Mouse (Mus musculus) kidney, adult 9 months (tissue): ENCODE results near the gene Nfix.

ENCODE experiments used
- DNase-seq: peaks from one replicate; pipeline ENCODE4 v3.0.0; 2022

Gene Nfix

GRCm38 (mm10) chr8:84793791-84794485 is 6.2 kb downstream of the Nfix start:
- DNase-seq: no peak

- DNase-seq: no peak
Measured at GRCm38 (mm10) chr8:84793134-84793533, 7.0 kb downstream of the Nfix start.

GRCm38 (mm10) chr8:84792429-84792947 is 7.7 kb downstream of the Nfix start:
- no peak for DNase-seq

GRCm38 (mm10) chr8:84790537-84790936 is 9.6 kb downstream of the Nfix start:
- DNase-seq: no peak

GRCm38 (mm10) chr8:84789855-84790486 is 10.2 kb downstream of the Nfix start:
- no peak for DNase-seq

GRCm38 (mm10) chr8:84789345-84789744 is 10.8 kb downstream of the Nfix start:
- DNase-seq: no peak

GRCm38 (mm10) chr8:84788896-84789295 is 11.2 kb downstream of the Nfix start:
- DNase-seq: peak; percentile 76

GRCm38 (mm10) chr8:84787523-84788302 is 12.4 kb downstream of the Nfix start:
- DNase-seq: no peak

GRCm38 (mm10) chr8:84786801-84787467 is 13.2 kb downstream of the Nfix start:
- DNase-seq: no peak

- peak; percentile 52 for DNase-seq
Measured at GRCm38 (mm10) chr8:84785756-84786677, 14.1 kb downstream of the Nfix start.

- DNase-seq: no peak
Measured at GRCm38 (mm10) chr8:84785506-84785755, 14.7 kb downstream of the Nfix start.

- DNase-seq: no peak
Measured at GRCm38 (mm10) chr8:84784681-84785505, 15.3 kb downstream of the Nfix start.

GRCm38 (mm10) chr8:84783919-84784581 is 16.1 kb downstream of the Nfix start:
- no peak for DNase-seq

- DNase-seq: no peak
Measured at GRCm38 (mm10) chr8:84783198-84783918, 16.8 kb downstream of the Nfix start.

GRCm38 (mm10) chr8:84782680-84783079 is 17.5 kb downstream of the Nfix start:
- DNase-seq: no peak

- no peak for DNase-seq
Measured at GRCm38 (mm10) chr8:84781686-84782505, 18.2 kb downstream of the Nfix start.

GRCm38 (mm10) chr8:84780949-84781680 is 19.0 kb downstream of the Nfix start:
- no peak for DNase-seq

GRCm38 (mm10) chr8:84780225-84780555 is 20.0 kb downstream of the Nfix start:
- no peak for DNase-seq
